Comparison of ENCODE assay signal across 8 mouse cellular contexts in the genomic region with DNA sequence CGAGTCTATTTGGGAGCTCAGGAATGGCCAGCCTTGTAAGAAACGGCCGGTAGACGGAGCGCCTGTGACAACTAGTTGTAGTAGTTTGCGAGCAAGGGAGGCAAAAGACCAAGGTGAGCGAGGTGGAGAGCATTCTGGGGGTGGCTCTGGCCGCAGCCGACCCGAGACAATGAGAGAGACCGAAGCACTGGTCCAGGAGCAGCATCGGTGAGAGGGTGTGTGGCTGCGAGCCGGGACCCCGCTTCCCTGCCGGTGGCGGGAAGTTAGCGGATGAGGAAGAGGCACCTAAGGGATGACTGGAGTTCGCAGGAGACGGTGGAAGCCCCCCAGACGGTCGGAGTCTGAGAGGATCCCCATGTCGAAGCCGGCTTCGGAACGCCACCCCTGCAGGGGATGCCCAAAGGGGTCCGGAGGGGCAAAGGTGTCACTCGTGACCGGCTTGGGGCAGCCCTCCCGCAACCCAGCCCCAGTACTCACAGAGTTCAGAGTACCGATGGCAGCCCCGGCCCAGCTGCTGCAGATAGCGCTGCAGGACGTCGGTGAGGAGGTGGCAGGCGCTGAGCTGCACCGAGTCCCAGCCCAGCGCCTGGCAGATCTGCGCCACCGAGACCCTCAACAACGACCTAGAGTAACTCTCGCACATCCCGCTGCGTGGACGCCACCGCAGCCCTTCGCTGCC. TPM values are rescaled to one million over a fixed set of nuclear protein-coding genes. Genes with fewer than 3 reads are reported as not detected.
DNase-seq lines count a peak whose midpoint lies in the region; ATAC-seq and TF ChIP-seq lines count a peak whose summit lies in the region.

No protein-coding gene starts in this region.

- no peak for TF ChIP-seq EP300 in liver, embryonic 14.5 days (IDR thresholded peaks at IDR 0.05; ENCODE audit: low read depth)

- no peaks in the 10 kb centered on the region for H3K27me3 ChIP-seq in forebrain, embryonic 13.5 days
- H3K27me3 ChIP-seq in liver, embryonic 14.5 days (ENCODE audit: control insufficient read depth, insufficient read depth, low read length): no peaks in the 10 kb centered on the region

- no peak overlapping the region for H3K27ac ChIP-seq in bone marrow macrophage, adult 2 months (ENCODE audit: insufficient read depth, low read depth, low read length)
- H3K27ac ChIP-seq in forebrain, embryonic 13.5 days: peak overlapping the region; percentile 48; the same call in 1 of the 2 replicates
- no peak overlapping the region for H3K27ac ChIP-seq in liver, embryonic 14.5 days

- no peak for TF ChIP-seq CTCF in bone marrow macrophage, adult 2 months (IDR thresholded peaks at IDR 0.05; ENCODE audit: low read depth, low read length)
- TF ChIP-seq CTCF in liver, embryonic 14.5 days (IDR thresholded peaks at IDR 0.05; ENCODE audit: low read depth): peak; percentile 45

- H3K36me3 ChIP-seq in forebrain, embryonic 13.5 days (ENCODE audit: poor library complexity, severe bottlenecking): no peaks in the 10 kb centered on the region
- no peaks in the 10 kb centered on the region for H3K36me3 ChIP-seq in liver, embryonic 14.5 days (replicated peaks; ENCODE audit: control insufficient read depth, insufficient read depth, low read depth)

- TF ChIP-seq POLR2A in bone marrow macrophage, adult 2 months (IDR thresholded peaks at IDR 0.05; ENCODE audit: borderline replicate concordance, low read depth, low read length): no peak

- H3K9ac ChIP-seq in forebrain, embryonic 13.5 days: peak overlapping the region; percentile 88
- peak overlapping the region; percentile 84 for H3K9ac ChIP-seq in liver, embryonic 14.5 days (replicated peaks)

- WGBS in forebrain, embryonic 13.5 days: 1% methylated on average over 37 of the region's 47 CpGs
- under 1% methylated on average over 47 of the region's 47 CpGs for whole genome bisulfite sequencing in liver, embryonic 14.5 days (ENCODE audit: insufficient replicate concordance)

- peaks cover 5% of the 10 kb centered on the region for H3K4me1 ChIP-seq in bone marrow macrophage, adult 2 months (ENCODE audit: control insufficient read depth, insufficient read depth, low read length)
- H3K4me1 ChIP-seq in forebrain, embryonic 13.5 days: peaks cover 22% of the 10 kb centered on the region
- peaks cover 4 to 10% of the 10 kb centered on the region in 2 experiments for H3K4me1 ChIP-seq in liver, embryonic 14.5 days (replicated peaks; ENCODE audit: control insufficient read depth in 2 of 2, insufficient read depth in 2 of 2, low read length in 1 of 2)

- peak overlapping the region; percentile 95 for H3K4me3 ChIP-seq in bone marrow macrophage, adult 2 months (ENCODE audit: insufficient read depth, low read length)
- peak overlapping the region; percentile 97 for H3K4me3 ChIP-seq in forebrain, embryonic 13.5 days
- H3K4me3 ChIP-seq in liver, embryonic 14.5 days (ENCODE audit: insufficient read depth in 1 of 2, low read depth in 2 of 2, low read length in 2 of 2): peak overlapping the region; percentile 92 to 98

- peak overlapping the region; percentile 94 for H3K4me2 ChIP-seq in forebrain, embryonic 13.5 days
- H3K4me2 ChIP-seq in liver, embryonic 14.5 days (ENCODE audit: low read depth): peak overlapping the region; percentile 87

- ATAC-seq in forebrain, embryonic 13.5 days: peak; percentile 79
- peak; percentile 54 for ATAC-seq in liver, embryonic 14.5 days (ENCODE audit: insufficient read depth)

- peak; percentile 22 for DNase-seq in thymus, postnatal 0 days (ENCODE audit: low spot score)
- DNase-seq in thymus, postnatal 14 days: no peak
- peak; percentile 54 for DNase-seq in induced T-regulatory cell, adult 2 months (ENCODE audit: low read depth)
- DNase-seq in liver, embryonic 14.5 days (ENCODE audit: low read depth in 3 of 3, low spot score in 3 of 3): peak; percentile 23 to 35 (median 24)
- DNase-seq in neural tube, embryonic 10.5 days (ENCODE audit: extremely low spot score, low spot score): peak; percentile 44
- peak; percentile 40 for DNase-seq in thymus, postnatal 25 days

- H3K9me3 ChIP-seq in forebrain, embryonic 13.5 days (replicated peaks): no peaks in the 10 kb centered on the region
- no peaks in the 10 kb centered on the region for H3K9me3 ChIP-seq in liver, embryonic 14.5 days (ENCODE audit: control insufficient read depth, low read length)

RNA-seq across cellular contexts. Expression of a gene that starts 0.5 kb away (rescaled TPM):
- polyA plus RNA-seq in thymus, postnatal 0 days (2015; fragmentation: Nextera tagmentation; extraction: Ambion mirVana): 14.0 and 16.0 TPM in 2 replicates
- 9.8 and 13.2 TPM in 2 replicates for polyA plus RNA-seq in bone marrow macrophage, adult 2 months (2012; ENCODE audit: insufficient read depth, insufficient read length, missing spikeins)
- polyA plus RNA-seq in forebrain, embryonic 13.5 days (2015; fragmentation: Nextera tagmentation; extraction: Ambion mirVana): 17.7 and 17.9 TPM in 2 replicates
- polyA plus RNA-seq in liver, embryonic 14.5 days (2012; rRNA removed): 3.2 and 4.7 TPM in 2 replicates
- polyA plus RNA-seq in liver, embryonic 14.5 days (2014; fragmentation: Nextera tagmentation; extraction: Ambion mirVana): 5.0 and 6.7 TPM in 2 replicates

RNA-seq across cellular contexts. Expression of a gene that starts 32.4 kb away (rescaled TPM):
- polyA plus RNA-seq in thymus, postnatal 0 days (2015; fragmentation: Nextera tagmentation; extraction: Ambion mirVana): 644 and 686 TPM in 2 replicates
- 260 and 268 TPM in 2 replicates for polyA plus RNA-seq in bone marrow macrophage, adult 2 months (2012; ENCODE audit: insufficient read depth, insufficient read length, missing spikeins)
- 536 and 564 TPM in 2 replicates for polyA plus RNA-seq in forebrain, embryonic 13.5 days (2015; fragmentation: Nextera tagmentation; extraction: Ambion mirVana)
- polyA plus RNA-seq in liver, embryonic 14.5 days (2012; rRNA removed): 147 and 186 TPM in 2 replicates
- polyA plus RNA-seq in liver, embryonic 14.5 days (2014; fragmentation: Nextera tagmentation; extraction: Ambion mirVana): 390 and 409 TPM in 2 replicates

RNA-seq across cellular contexts. Expression of a gene that starts 32.5 kb away (rescaled TPM):
- 45.0 and 52.4 TPM in 2 replicates for polyA plus RNA-seq in thymus, postnatal 0 days (2015; fragmentation: Nextera tagmentation; extraction: Ambion mirVana)
- polyA plus RNA-seq in bone marrow macrophage, adult 2 months (2012; ENCODE audit: insufficient read depth, insufficient read length, missing spikeins): 29.6 and 37.0 TPM in 2 replicates
- 41.1 and 46.7 TPM in 2 replicates for polyA plus RNA-seq in forebrain, embryonic 13.5 days (2015; fragmentation: Nextera tagmentation; extraction: Ambion mirVana)
- polyA plus RNA-seq in liver, embryonic 14.5 days (2012; rRNA removed): 3.8 and 8.7 TPM in 2 replicates
- polyA plus RNA-seq in liver, embryonic 14.5 days (2014; fragmentation: Nextera tagmentation; extraction: Ambion mirVana): 14.2 and 14.6 TPM in 2 replicates
